Mouse (Mus musculus): ENCODE measurements around the gene Isg15. TPM values are rescaled to one million over a fixed set of nuclear protein-coding genes. Genes with fewer than 3 reads are reported as not detected.
A peak's percentile ranks its signal among the peaks of the same experiment; 100 is the strongest.

Gene Isg15
- polyA plus RNA-seq, 1 experiment from 2014 or later: 2.3 TPM

DNA sequence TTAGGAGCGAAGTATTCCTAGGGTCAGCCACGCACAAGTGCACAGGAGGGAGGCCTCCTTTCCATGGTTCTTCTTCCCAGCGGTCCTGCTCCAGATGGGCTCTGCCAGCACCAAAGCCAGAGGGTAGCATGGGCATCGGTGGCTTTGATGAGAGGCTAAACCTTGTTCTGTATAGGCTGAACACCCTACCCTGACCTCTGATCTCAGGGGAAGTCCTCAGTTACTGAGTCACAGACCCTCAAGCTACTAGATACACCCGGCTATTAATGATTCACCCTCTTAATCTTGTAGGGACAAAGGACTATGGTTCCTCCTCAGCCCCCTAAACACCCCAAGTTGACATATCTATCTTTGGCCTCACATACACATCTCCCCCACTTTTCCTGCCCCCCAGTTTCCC, 6.7 kb downstream of the Isg15 start:
- Histone ChIP-seq H3K4me3 (replicated peaks; ENCODE audit: low read length) (no peak overlapping the region), H3K9ac (ENCODE audit: low read length) (no peak overlapping the region; the same call in 1 of the 2 replicates), H3K4me2 (ENCODE audit: low read depth, low read length) (peak overlapping the region; percentile 6; the same call in 1 of the 2 replicates), H3K27me3 (ENCODE audit: control insufficient read depth, insufficient read depth, low read length) (no peaks in the 10 kb centered on the region), H3K36me3 (ENCODE audit: control insufficient read depth, insufficient read depth, low read length) (no peaks in the 10 kb centered on the region), H3K4me1 (ENCODE audit: control insufficient read depth, insufficient read depth, low read length) (peaks cover 61% of the 10 kb centered on the region), H3K27ac (ENCODE audit: low read length) (no peak overlapping the region), H3K9me3 (replicated peaks; ENCODE audit: control insufficient read depth, low read length) (no peaks in the 10 kb centered on the region)
- no peak for ATAC-seq (ENCODE audit: insufficient read depth, low FRiP score)
- 73% methylated on average over 5 of the region's 5 CpGs for WGBS

DNA sequence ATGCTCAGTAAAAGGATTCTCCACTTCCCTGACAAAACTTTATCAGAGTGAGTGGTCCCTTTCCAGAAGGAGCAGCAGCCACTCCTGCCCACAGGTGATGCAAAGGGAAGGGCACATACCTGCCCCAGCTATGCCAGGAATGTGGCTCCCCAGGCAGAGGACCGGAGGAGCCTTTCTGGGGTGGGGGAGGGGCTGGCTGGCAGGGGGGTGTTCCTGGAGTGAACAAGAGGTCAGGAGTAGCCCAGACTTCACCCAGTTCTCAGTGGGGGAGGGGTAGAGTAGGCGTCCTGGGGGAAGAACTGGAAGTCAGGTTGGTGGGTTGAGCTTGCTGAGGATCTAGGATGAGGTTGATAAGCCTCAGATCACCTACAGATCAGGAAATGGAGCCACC, 7.4 kb downstream of the Isg15 start:
- H3K4me1 ChIP-seq (ENCODE audit: control insufficient read depth, insufficient read depth, low read length): peaks cover 64% of the 10 kb centered on the region
- H3K27ac ChIP-seq (ENCODE audit: low read length): peak overlapping the region; percentile 63; the same call in 1 of the 2 replicates
- H3K27me3 ChIP-seq (ENCODE audit: control insufficient read depth, insufficient read depth, low read length): no peaks in the 10 kb centered on the region
- H3K4me2 ChIP-seq (ENCODE audit: low read depth, low read length): peak overlapping the region; percentile 18; the same call in 1 of the 2 replicates
- 24% methylated on average over 2 of the region's 2 CpGs for WGBS
- H3K9ac ChIP-seq (ENCODE audit: low read length): 0 out of 2 replicates have a peak overlapping the region, but pooled peaks have one; percentile 36
- no peaks in the 10 kb centered on the region for H3K36me3 ChIP-seq (ENCODE audit: control insufficient read depth, insufficient read depth, low read length)
- no peak overlapping the region for H3K4me3 ChIP-seq (replicated peaks; ENCODE audit: low read length)
- ATAC-seq (ENCODE audit: insufficient read depth, low FRiP score): no peak
- H3K9me3 ChIP-seq (replicated peaks; ENCODE audit: control insufficient read depth, low read length): no peaks in the 10 kb centered on the region

DNA sequence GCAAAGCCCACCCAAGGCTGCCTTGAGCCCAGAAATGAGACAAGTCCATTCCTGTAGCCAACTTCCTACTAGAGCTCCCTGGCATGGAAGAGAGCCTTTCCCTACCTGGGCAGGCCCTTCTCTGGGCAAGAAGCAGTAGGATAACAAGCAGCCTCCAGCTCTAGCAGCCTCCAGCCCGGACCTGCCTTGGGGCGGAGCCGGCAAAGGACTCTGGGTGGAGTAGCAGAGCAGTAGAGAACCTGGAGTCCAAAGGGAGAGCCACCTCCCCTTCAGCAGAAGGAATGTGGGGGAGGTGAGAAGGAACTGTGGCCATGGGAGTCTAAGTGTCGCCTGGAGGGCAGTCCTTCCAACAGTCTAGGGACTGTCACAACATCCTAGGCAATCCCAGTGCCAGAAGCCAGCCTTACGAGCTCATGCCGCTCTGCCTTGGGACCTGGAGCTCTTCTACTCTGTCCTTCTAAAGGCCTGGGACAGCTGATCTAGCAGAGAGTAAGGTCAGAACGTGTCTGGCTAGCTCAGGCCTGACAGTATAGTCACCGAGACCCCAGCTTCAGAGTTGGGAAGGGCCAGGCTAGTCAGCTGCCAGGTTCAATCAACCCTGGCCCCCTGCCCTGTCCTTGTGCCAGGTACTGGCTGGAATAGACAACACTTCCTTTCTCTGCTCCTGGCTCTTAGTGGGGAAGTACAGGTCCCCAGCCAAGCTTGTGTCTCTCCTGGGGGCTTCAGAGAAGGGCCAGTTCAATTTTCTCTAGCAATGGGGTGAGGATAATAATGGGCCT, 8.0 kb downstream of the Isg15 start:
- Histone ChIP-seq H3K4me2 (ENCODE audit: low read depth, low read length) (peak overlapping the region; percentile 23), H3K9ac (ENCODE audit: low read length) (peak overlapping the region; percentile 36; the same call in 1 of the 2 replicates), H3K36me3 (ENCODE audit: control insufficient read depth, insufficient read depth, low read length) (no peaks in the 10 kb centered on the region), H3K27ac (ENCODE audit: low read length) (peak overlapping the region; percentile 63; the same call in 1 of the 2 replicates), H3K27me3 (ENCODE audit: control insufficient read depth, insufficient read depth, low read length) (no peaks in the 10 kb centered on the region), H3K4me1 (ENCODE audit: control insufficient read depth, insufficient read depth, low read length) (peaks cover 64% of the 10 kb centered on the region), H3K9me3 (replicated peaks; ENCODE audit: control insufficient read depth, low read length) (no peaks in the 10 kb centered on the region), H3K4me3 (replicated peaks; ENCODE audit: low read length) (no peak overlapping the region)
- peak; percentile 56; the same call in 1 of the 2 replicates for ATAC-seq (ENCODE audit: insufficient read depth, low FRiP score)
- 44% methylated on average over 8 of the region's 8 CpGs for whole genome bisulfite sequencing

DNA sequence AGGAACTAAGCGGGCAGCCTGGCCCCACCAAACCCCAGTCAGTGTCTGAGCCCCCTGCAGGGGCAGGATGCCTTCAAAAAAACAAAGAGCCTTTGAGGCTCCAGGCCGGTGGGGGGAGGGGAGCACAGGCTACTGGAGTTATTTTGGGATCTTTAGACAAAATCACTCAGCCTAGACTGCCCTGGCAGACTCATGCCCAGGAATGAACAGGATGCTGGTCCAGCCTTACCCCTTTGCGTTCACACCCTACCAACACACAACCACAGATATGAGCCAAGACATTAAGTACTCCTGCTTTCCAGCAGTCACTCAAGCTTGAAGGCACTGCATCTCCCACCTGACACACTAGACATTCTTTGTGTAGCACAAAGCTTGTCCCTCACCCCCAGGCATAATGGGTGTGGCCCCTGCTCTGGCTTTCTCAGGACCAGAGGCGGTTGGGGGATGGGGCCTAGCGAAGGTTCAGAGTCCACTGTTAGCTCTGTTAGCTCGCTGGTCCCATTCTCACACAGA, 11.8 kb downstream of the Isg15 start:
- H3K4me1 ChIP-seq (ENCODE audit: control insufficient read depth, insufficient read depth, low read length): peaks cover 46% of the 10 kb centered on the region
- H3K4me2 ChIP-seq (ENCODE audit: low read depth, low read length): peak overlapping the region; percentile 13
- no peaks in the 10 kb centered on the region for H3K9me3 ChIP-seq (replicated peaks; ENCODE audit: control insufficient read depth, low read length)
- 0 out of 2 replicates have a peak overlapping the region, but pooled peaks have one; percentile 22 for H3K9ac ChIP-seq (ENCODE audit: low read length)
- peak; percentile 61 for ATAC-seq (ENCODE audit: insufficient read depth, low FRiP score)
- no peak overlapping the region for H3K4me3 ChIP-seq (replicated peaks; ENCODE audit: low read length)
- no peaks in the 10 kb centered on the region for H3K36me3 ChIP-seq (ENCODE audit: control insufficient read depth, insufficient read depth, low read length)
- H3K27me3 ChIP-seq (ENCODE audit: control insufficient read depth, insufficient read depth, low read length): no peaks in the 10 kb centered on the region
- WGBS: 38% methylated on average over 6 of the region's 6 CpGs
- 0 out of 2 replicates have a peak overlapping the region, but pooled peaks have one; percentile 39 for H3K27ac ChIP-seq (ENCODE audit: low read length)

DNA sequence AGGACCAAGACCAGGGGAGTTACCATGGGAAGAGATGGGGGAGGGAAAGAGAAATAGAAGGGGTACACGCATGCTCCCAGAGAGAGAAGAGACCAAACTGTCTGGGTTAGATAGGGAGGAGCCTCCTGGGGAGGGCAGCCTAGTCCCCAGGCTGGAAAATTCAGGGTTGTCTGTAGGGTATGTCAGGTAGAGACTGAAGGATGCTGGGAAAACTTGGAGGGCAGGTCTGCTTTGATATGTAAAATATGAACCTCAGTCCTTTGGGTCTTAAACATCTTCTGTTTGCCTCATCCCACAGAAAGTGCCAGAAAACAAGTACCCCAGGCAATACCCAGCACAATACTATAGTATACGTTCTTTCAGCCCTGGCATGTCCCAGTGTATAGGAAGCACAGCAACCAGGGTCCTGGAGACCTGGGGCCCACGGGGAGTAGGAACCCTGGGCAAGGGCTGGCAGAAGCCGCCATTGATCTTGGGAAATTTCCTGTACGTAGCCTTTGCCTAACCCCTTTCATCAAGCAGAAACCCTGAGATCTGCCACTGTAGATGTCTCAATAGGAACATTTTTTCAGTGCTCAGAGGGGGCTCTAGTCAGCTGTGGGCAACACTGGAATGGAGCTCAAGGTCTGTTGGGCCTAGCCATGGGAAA, 12.3 kb downstream of the Isg15 start:
- H3K27me3 ChIP-seq (ENCODE audit: control insufficient read depth, insufficient read depth, low read length): no peaks in the 10 kb centered on the region
- H3K9ac ChIP-seq (ENCODE audit: low read length): 0 out of 2 replicates have a peak overlapping the region, but pooled peaks have one; percentile 18
- 70% methylated on average over 5 of the region's 5 CpGs for WGBS
- no peak overlapping the region for H3K4me2 ChIP-seq (ENCODE audit: low read depth, low read length)
- H3K4me1 ChIP-seq (ENCODE audit: control insufficient read depth, insufficient read depth, low read length): peaks cover 44% of the 10 kb centered on the region
- 0 out of 2 replicates have a peak overlapping the region, but pooled peaks have one; percentile 39 for H3K27ac ChIP-seq (ENCODE audit: low read length)
- H3K4me3 ChIP-seq (replicated peaks; ENCODE audit: low read length): no peak overlapping the region
- H3K36me3 ChIP-seq (ENCODE audit: control insufficient read depth, insufficient read depth, low read length): no peaks in the 10 kb centered on the region
- ATAC-seq (ENCODE audit: insufficient read depth, low FRiP score): no peak
- no peaks in the 10 kb centered on the region for H3K9me3 ChIP-seq (replicated peaks; ENCODE audit: control insufficient read depth, low read length)

DNA sequence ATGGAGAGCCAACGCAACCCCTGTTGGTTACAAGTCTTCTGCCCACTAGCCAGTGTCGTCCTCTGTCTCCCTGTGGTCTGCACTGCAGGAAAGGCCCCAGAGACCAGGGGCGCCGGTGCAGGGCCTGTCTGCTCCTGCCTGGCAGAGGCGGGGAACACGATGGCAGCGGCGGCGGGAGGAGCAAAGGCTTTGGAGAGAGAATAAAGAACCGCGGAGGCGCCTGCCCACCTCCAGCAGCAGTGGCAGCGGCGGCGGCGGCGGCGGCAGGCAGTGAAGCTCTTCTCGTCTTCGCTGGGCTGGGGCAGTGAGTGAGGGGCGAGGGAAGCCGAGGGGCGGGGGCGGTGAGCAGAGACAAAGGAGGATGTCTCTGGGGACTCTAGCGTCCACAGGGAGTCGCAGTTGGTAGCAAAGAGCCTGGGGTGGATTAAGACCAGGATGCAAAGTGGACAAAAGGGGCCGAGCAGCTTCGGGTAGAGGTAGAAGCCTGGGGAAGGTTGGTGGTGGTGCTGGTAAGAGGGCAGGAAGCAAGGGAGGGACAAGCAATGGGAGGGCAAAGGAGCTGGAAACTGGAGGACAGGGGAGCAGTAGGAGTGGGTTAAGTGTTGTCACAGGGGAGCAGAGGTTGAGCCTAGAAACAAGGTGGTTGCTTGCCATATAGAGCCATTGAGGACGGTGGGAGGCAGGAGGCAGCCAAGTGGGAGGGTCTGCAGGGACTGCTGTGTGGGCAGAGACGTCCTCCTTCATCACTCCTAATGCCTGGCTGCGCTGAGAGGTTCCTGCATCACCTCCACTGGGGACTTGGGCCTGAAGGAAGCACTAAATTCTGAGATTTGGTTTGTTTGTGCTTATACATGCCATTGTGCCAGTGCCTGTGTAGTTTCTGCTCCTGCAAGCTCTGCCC, 14.4 kb downstream of the Isg15 start:
- ATAC-seq (ENCODE audit: insufficient read depth, low FRiP score): no peak
- Histone ChIP-seq H3K4me2 (ENCODE audit: low read depth, low read length) (peak overlapping the region; percentile 31), H3K9ac (ENCODE audit: low read length) (peak overlapping the region; percentile 42), H3K9me3 (replicated peaks; ENCODE audit: control insufficient read depth, low read length) (no peaks in the 10 kb centered on the region), H3K4me1 (ENCODE audit: control insufficient read depth, insufficient read depth, low read length) (peaks cover 25% of the 10 kb centered on the region), H3K27ac (ENCODE audit: low read length) (no peak overlapping the region), H3K4me3 (replicated peaks; ENCODE audit: low read length) (peak overlapping the region; percentile 2), H3K36me3 (ENCODE audit: control insufficient read depth, insufficient read depth, low read length) (no peaks in the 10 kb centered on the region), H3K27me3 (ENCODE audit: control insufficient read depth, insufficient read depth, low read length) (no peaks in the 10 kb centered on the region)
- WGBS: 23% methylated on average over 31 of the region's 31 CpGs

DNA sequence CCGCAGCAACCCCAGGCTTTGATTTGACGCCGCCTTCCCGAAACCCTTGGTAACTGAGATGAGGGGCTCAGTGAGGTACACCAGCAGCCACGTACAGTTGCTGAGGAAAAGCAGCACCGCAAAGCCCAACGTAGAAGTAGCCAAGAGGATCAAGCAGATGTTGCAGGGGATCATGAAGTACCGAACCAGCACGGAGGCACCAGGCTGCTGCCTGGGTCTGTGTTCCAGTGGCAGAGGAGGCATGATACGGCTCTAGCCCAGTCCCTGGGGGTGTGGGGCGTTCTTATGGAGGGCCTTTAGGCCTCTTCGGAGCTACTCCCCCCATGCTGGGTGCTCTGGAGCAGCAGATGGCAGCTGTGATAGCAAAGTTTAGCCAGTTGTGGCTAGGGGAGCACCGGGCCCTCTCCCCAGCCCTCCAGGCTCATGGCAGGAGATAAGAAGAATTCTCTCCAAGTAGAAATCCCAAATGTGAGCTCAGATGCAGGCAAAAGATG, 15.1 kb downstream of the Isg15 start:
- ATAC-seq (ENCODE audit: insufficient read depth, low FRiP score): no peak
- Histone ChIP-seq H3K4me1 (ENCODE audit: control insufficient read depth, insufficient read depth, low read length) (peaks cover 25% of the 10 kb centered on the region), H3K9ac (ENCODE audit: low read length) (no peak overlapping the region), H3K27ac (ENCODE audit: low read length) (no peak overlapping the region), H3K36me3 (ENCODE audit: control insufficient read depth, insufficient read depth, low read length) (no peaks in the 10 kb centered on the region), H3K4me2 (ENCODE audit: low read depth, low read length) (peak overlapping the region; percentile 31), H3K4me3 (replicated peaks; ENCODE audit: low read length) (peak overlapping the region; percentile 2; the same call in 1 of the 2 replicates), H3K27me3 (ENCODE audit: control insufficient read depth, insufficient read depth, low read length) (no peaks in the 10 kb centered on the region), H3K9me3 (replicated peaks; ENCODE audit: control insufficient read depth, low read length) (no peaks in the 10 kb centered on the region)
- WGBS: 81% methylated on average over 13 of the region's 13 CpGs

DNA sequence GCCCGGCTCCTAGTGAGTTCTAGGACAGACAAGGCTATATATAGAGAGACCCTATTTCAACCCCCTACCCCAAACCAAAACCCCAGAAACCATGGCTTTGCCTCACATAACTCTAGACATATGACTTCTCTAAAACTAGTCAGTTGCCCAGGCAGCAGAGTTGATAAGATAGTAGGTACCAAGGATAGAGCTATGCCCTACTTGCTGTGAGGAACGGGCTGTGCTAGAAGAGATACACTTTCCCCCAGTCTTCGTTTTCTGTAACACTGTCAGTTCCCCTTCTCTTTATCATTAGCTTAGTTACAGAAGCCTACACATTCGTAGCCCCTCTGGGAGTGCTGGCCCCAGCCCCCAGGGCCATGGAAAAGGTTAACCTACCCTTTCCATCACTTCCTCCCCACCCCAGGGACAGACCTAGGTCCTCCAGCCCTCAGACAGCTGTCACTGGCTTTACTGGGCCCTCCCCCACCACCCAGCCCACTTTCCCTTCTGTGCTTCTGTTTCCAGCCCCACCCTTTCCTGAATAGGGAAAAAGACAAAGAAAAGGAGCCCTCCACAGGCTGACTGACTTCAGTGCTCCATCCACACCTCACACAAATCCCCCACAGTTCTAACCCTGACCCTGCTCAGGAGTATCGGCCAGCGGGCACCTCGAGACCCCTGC, 16.2 kb downstream of the Isg15 start:
- Histone ChIP-seq H3K36me3 (ENCODE audit: control insufficient read depth, insufficient read depth, low read length) (peaks cover under 1% of the 10 kb centered on the region; the same call in 1 of the 2 replicates), H3K27me3 (ENCODE audit: control insufficient read depth, insufficient read depth, low read length) (no peaks in the 10 kb centered on the region), H3K4me1 (ENCODE audit: control insufficient read depth, insufficient read depth, low read length) (peaks cover 19% of the 10 kb centered on the region), H3K9ac (ENCODE audit: low read length) (no peak overlapping the region), H3K27ac (ENCODE audit: low read length) (no peak overlapping the region), H3K4me3 (replicated peaks; ENCODE audit: low read length) (no peak overlapping the region), H3K9me3 (replicated peaks; ENCODE audit: control insufficient read depth, low read length) (no peaks in the 10 kb centered on the region), H3K4me2 (ENCODE audit: low read depth, low read length) (no peak overlapping the region)
- WGBS: 81% methylated on average over 7 of the region's 7 CpGs
- no peak for ATAC-seq (ENCODE audit: insufficient read depth, low FRiP score)
